Mouse (Mus musculus): ENCODE results near the gene Fam131b. TPM values are rescaled to one million over a fixed set of nuclear protein-coding genes. Genes with fewer than 3 reads are reported as not detected.

The Fam131b gene
- polyA plus RNA-seq, 1 experiment from 2014 or later = not detected

GRCm38 (mm10) chr6:42362074-42362473, 37.6 kb upstream of the Fam131b start:
- Histone ChIP-seq H3K9ac (ENCODE audit: low read depth, low read length) (no peak overlapping the region), H3K4me1 (replicated peaks; ENCODE audit: insufficient read depth, low read length) (no peaks in the 10 kb centered on the region), H3K36me3 (ENCODE audit: insufficient read depth, low read length) (peaks cover 35% of the 10 kb centered on the region), H3K27ac (no peak overlapping the region), H3K4me3 (replicated peaks; ENCODE audit: low read depth, low read length) (no peak overlapping the region), H3K9me3 (replicated peaks; ENCODE audit: low read length) (no peaks in the 10 kb centered on the region), H3K27me3 (ENCODE audit: insufficient read depth, low read length) (no peaks in the 10 kb centered on the region), H3K4me2 (ENCODE audit: low read length) (no peak overlapping the region)
- no peak for DNase-seq (ENCODE audit: low spot score)
- TF ChIP-seq CTCF (IDR thresholded peaks at IDR 0.05; ENCODE audit: low read depth) = no peak
- no peak for ATAC-seq (replicated peaks; ENCODE audit: low FRiP score, low read depth)
- 80% methylated on average over 1 of the region's 1 CpGs for WGBS

- WGBS = 87% methylated on average over 13 of the region's 13 CpGs
Observed at GRCm38 (mm10) chr6:42361041-42361895, 36.8 kb upstream of the Fam131b start.

DNA sequence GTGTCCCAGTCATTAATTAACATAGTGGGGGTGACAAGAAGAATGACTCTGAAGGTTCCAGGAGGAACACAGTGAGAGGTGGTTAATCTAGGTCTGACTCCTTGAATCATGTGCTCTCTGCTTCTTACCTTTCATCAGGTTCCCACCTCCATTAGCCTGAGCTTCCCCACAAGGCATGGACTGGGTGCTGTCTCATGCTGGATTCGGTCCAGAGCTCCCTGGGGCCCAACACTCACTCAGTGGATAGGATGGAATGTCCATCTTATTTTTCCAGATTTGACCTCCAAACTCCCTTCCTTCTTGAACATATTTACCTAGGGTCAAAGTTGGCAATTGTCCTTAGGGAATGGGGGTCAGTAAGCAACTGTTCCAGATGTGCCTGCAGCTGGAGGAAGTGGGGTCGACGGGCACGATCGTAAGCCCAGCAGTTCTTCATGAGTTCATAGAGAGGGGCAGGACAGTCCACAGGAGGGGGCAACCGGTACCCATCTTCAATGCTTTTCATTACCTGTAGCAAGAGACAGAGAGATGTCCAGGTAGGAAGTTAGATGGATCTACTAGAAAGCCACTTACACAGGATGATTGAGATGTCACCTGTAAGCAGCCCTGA, 35.9 kb upstream of the Fam131b start:
- Histone ChIP-seq H3K36me3 (ENCODE audit: insufficient read depth, low read length) (peaks cover 50% of the 10 kb centered on the region), H3K27ac (no peak overlapping the region), H3K9me3 (replicated peaks; ENCODE audit: low read length) (no peaks in the 10 kb centered on the region), H3K27me3 (ENCODE audit: insufficient read depth, low read length) (no peaks in the 10 kb centered on the region), H3K9ac (ENCODE audit: low read depth, low read length) (no peak overlapping the region), H3K4me3 (replicated peaks; ENCODE audit: low read depth, low read length) (no peak overlapping the region), H3K4me1 (replicated peaks; ENCODE audit: insufficient read depth, low read length) (no peaks in the 10 kb centered on the region), H3K4me2 (ENCODE audit: low read length) (no peak overlapping the region)
- TF ChIP-seq CTCF (IDR thresholded peaks at IDR 0.05; ENCODE audit: low read depth) = no peak
- 83% methylated on average over 6 of the region's 6 CpGs for WGBS
- ATAC-seq (replicated peaks; ENCODE audit: low FRiP score, low read depth) = no peak
- DNase-seq (ENCODE audit: low spot score) = no peak

More at GRCm38 (mm10) chr6:42361041-42361895, 36.8 kb upstream of the Fam131b start:
- no peaks in the 10 kb centered on the region for H3K9me3 ChIP-seq (replicated peaks; ENCODE audit: low read length)
- H3K27ac ChIP-seq = no peak overlapping the region
- no peak for TF ChIP-seq CTCF (IDR thresholded peaks at IDR 0.05; ENCODE audit: low read depth)
- peaks cover 43% of the 10 kb centered on the region for H3K36me3 ChIP-seq (ENCODE audit: insufficient read depth, low read length)
- no peak overlapping the region for H3K4me2 ChIP-seq (ENCODE audit: low read length)
- H3K9ac ChIP-seq (ENCODE audit: low read depth, low read length) = no peak overlapping the region
- H3K4me3 ChIP-seq (replicated peaks; ENCODE audit: low read depth, low read length) = no peak overlapping the region
- DNase-seq (ENCODE audit: low spot score) = no peak
- no peaks in the 10 kb centered on the region for H3K4me1 ChIP-seq (replicated peaks; ENCODE audit: insufficient read depth, low read length)
- ATAC-seq (replicated peaks; ENCODE audit: low FRiP score, low read depth) = no peak
- H3K27me3 ChIP-seq (ENCODE audit: insufficient read depth, low read length) = no peaks in the 10 kb centered on the region

DNA sequence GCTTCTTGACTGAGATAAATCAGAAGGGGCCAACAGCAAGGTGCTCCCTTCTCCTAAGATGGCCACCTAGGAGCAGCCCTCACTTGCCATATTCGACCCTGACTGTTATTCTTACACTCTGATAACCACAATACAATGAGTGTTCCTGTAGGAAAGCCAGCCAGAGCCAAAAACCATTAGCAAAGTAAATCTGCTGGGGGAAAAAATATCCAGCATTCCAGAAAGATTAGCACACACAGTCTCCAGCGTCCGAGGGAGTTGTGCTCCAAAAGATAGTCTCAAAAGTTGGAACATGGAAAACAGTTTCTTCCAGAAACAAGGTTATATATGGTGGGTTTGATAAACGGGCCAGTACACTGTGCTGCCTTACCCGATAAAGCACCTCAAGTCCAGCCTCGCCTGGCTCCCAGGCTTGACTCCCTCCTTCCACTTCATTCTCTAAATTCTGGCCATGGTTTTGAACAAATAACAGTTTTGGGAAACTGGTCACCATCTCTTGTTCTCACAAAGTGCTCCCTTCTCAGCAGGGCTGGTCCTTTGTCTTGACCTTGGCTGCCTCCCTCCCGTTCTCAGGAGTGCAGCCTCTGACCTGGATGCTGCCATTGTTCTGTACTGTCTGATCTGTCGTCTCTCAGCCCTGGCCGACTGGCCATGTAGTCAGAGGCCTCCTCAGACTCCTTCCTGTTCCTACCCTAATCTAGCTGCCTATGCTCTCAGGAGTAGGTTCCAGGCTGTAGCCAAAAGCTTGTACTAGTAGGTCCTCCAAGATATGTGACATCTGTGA, 35.1 kb upstream of the Fam131b start:
- H3K27me3 ChIP-seq (ENCODE audit: insufficient read depth, low read length) = no peaks in the 10 kb centered on the region
- 63% methylated on average over 9 of the region's 9 CpGs for WGBS
- H3K27ac ChIP-seq = peak overlapping the region; percentile 58; the same call in 1 of the 2 replicates
- H3K4me1 ChIP-seq (replicated peaks; ENCODE audit: insufficient read depth, low read length) = 0 out of 2 replicates have a peak, but pooled peaks cover 2% of the 10 kb centered on the region
- ATAC-seq (replicated peaks; ENCODE audit: low FRiP score, low read depth) (no peak), DNase-seq (ENCODE audit: low spot score) (no peak)
- H3K4me3 ChIP-seq (replicated peaks; ENCODE audit: low read depth, low read length) = no peak overlapping the region
- no peak overlapping the region for H3K4me2 ChIP-seq (ENCODE audit: low read length)
- H3K36me3 ChIP-seq (ENCODE audit: insufficient read depth, low read length) = peaks cover 50% of the 10 kb centered on the region
- no peak overlapping the region for H3K9ac ChIP-seq (ENCODE audit: low read depth, low read length)
- no peak for TF ChIP-seq CTCF (IDR thresholded peaks at IDR 0.05; ENCODE audit: low read depth)
- no peaks in the 10 kb centered on the region for H3K9me3 ChIP-seq (replicated peaks; ENCODE audit: low read length)

- Histone ChIP-seq H3K9ac (ENCODE audit: low read depth, low read length) (no peak overlapping the region), H3K9me3 (replicated peaks; ENCODE audit: low read length) (no peaks in the 10 kb centered on the region), H3K27me3 (ENCODE audit: insufficient read depth, low read length) (no peaks in the 10 kb centered on the region), H3K27ac (no peak overlapping the region), H3K4me1 (replicated peaks; ENCODE audit: insufficient read depth, low read length) (peaks cover 8% of the 10 kb centered on the region), H3K4me2 (ENCODE audit: low read length) (no peak overlapping the region), H3K36me3 (ENCODE audit: insufficient read depth, low read length) (peaks cover 50% of the 10 kb centered on the region), H3K4me3 (replicated peaks; ENCODE audit: low read depth, low read length) (no peak overlapping the region)
- no peak for TF ChIP-seq CTCF (IDR thresholded peaks at IDR 0.05; ENCODE audit: low read depth)
- DNase-seq (ENCODE audit: low spot score) (no peak), ATAC-seq (replicated peaks; ENCODE audit: low FRiP score, low read depth) (no peak)
- WGBS = 88% methylated on average over 12 of the region's 12 CpGs
Observed at GRCm38 (mm10) chr6:42358901-42359300, 34.5 kb upstream of the Fam131b start.

DNA sequence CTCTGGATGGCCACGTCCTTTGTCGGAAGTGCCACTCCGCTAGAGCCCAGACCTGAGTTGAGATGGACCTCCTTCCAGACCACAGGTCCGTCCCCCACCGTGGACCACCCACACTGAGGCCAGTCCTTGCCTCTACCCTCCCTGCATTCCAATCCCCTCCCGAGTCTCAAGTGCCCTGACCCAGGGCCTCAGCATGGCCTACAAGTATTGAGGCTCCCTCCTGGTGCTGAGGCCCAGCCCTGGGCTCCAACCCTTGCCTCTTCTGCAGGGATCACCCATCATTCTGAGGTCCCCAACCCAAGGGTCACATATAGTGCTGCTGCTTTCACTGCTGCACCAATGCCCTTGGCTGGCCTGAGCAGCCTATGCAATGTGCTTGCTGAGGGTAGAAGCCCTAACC, 33.5 kb upstream of the Fam131b start:
- no peak for ATAC-seq (replicated peaks; ENCODE audit: low FRiP score, low read depth)
- WGBS = 50% methylated on average over 6 of the region's 6 CpGs
- Histone ChIP-seq H3K27ac (no peak overlapping the region), H3K9me3 (replicated peaks; ENCODE audit: low read length) (no peaks in the 10 kb centered on the region), H3K9ac (ENCODE audit: low read depth, low read length) (no peak overlapping the region), H3K4me1 (replicated peaks; ENCODE audit: insufficient read depth, low read length) (peaks cover 16% of the 10 kb centered on the region), H3K4me2 (ENCODE audit: low read length) (no peak overlapping the region), H3K36me3 (ENCODE audit: insufficient read depth, low read length) (peaks cover 50% of the 10 kb centered on the region), H3K4me3 (replicated peaks; ENCODE audit: low read depth, low read length) (no peak overlapping the region), H3K27me3 (ENCODE audit: insufficient read depth, low read length) (no peaks in the 10 kb centered on the region)
- DNase-seq (ENCODE audit: low spot score) = no peak
- no peak for TF ChIP-seq CTCF (IDR thresholded peaks at IDR 0.05; ENCODE audit: low read depth)
